Mouse (Mus musculus): ENCODE results near the gene Cdc37l1. TPM values are rescaled to one million over a fixed set of nuclear protein-coding genes. Genes with fewer than 3 reads are reported as not detected.

Gene Cdc37l1
- polyA plus RNA-seq, 1 experiment from 2014 or later, result 27.3 TPM

- 14% methylated on average over 18 of the region's 18 CpGs for WGBS
- peak overlapping the region; percentile 67 for H3K9ac ChIP-seq
Measured at GRCm38 (mm10) chr19:29063577-29064363, 73.6 kb downstream of the Cdc37l1 start.

GRCm38 (mm10) chr19:29064451-29065102 is 74.4 kb downstream of the Cdc37l1 start:
- peaks cover 30% of the 10 kb centered on the region for H3K4me1 ChIP-seq
- H3K27ac ChIP-seq (replicated peaks), result peak overlapping the region; percentile 62
- no peaks in the 10 kb centered on the region for H3K36me3 ChIP-seq
- H3K4me2 ChIP-seq, result peak overlapping the region; percentile 63
- peak overlapping the region; percentile 67 for H3K9ac ChIP-seq
- H3K27me3 ChIP-seq (replicated peaks), result no peaks in the 10 kb centered on the region
- H3K9me3 ChIP-seq, result no peaks in the 10 kb centered on the region
- WGBS, result 38% methylated on average over 9 of the region's 9 CpGs
- peak overlapping the region; percentile 23 for H3K4me3 ChIP-seq
- 0 out of 2 replicates have a peak, but pooled peaks have one; percentile 25 for ATAC-seq (ENCODE audit: extremely low read depth, insufficient number of reproducible peaks, low FRiP score, low TSS enrichment)

More at GRCm38 (mm10) chr19:29063577-29064363, 73.6 kb downstream of the Cdc37l1 start:
- Histone ChIP-seq H3K27me3 (replicated peaks) (no peaks in the 10 kb centered on the region), H3K4me2 (peak overlapping the region; percentile 63), H3K4me3 (peak overlapping the region; percentile 36), H3K27ac (replicated peaks) (peak overlapping the region; percentile 62), H3K4me1 (peaks cover 25% of the 10 kb centered on the region), H3K36me3 (no peaks in the 10 kb centered on the region), H3K9me3 (no peaks in the 10 kb centered on the region)
- peak; percentile 78; the same call in 1 of the 2 replicates for ATAC-seq (ENCODE audit: extremely low read depth, insufficient number of reproducible peaks, low FRiP score, low TSS enrichment)

GRCm38 (mm10) chr19:29066981-29067471 is 76.9 kb downstream of the Cdc37l1 start:
- Histone ChIP-seq H3K27me3 (replicated peaks) (no peaks in the 10 kb centered on the region), H3K9me3 (no peaks in the 10 kb centered on the region), H3K36me3 (no peaks in the 10 kb centered on the region), H3K4me2 (peak overlapping the region; percentile 67), H3K27ac (replicated peaks) (peak overlapping the region; percentile 89), H3K4me1 (peaks cover 30% of the 10 kb centered on the region), H3K4me3 (peak overlapping the region; percentile 52), H3K9ac (peak overlapping the region; percentile 79)
- peak; percentile 81 for ATAC-seq (ENCODE audit: extremely low read depth, insufficient number of reproducible peaks, low FRiP score, low TSS enrichment)
- 5% methylated on average over 11 of the region's 11 CpGs for WGBS

- no peak for ATAC-seq (ENCODE audit: extremely low read depth, insufficient number of reproducible peaks, low FRiP score, low TSS enrichment)
- 43% methylated on average over 5 of the region's 5 CpGs for WGBS
Measured at GRCm38 (mm10) chr19:29069195-29069594, 79.0 kb downstream of the Cdc37l1 start.

GRCm38 (mm10) chr19:29074802-29075201 is 84.7 kb downstream of the Cdc37l1 start:
- Histone ChIP-seq H3K4me1 (peaks cover 22% of the 10 kb centered on the region), H3K27ac (replicated peaks) (peak overlapping the region; percentile 80)
- 22% methylated on average over 6 of the region's 6 CpGs for WGBS

More at GRCm38 (mm10) chr19:29069195-29069594, 79.0 kb downstream of the Cdc37l1 start:
- no peak overlapping the region for H3K27ac ChIP-seq (replicated peaks)
- no peak overlapping the region for H3K4me3 ChIP-seq
- H3K27me3 ChIP-seq (replicated peaks), result no peaks in the 10 kb centered on the region
- H3K9me3 ChIP-seq, result no peaks in the 10 kb centered on the region
- H3K4me2 ChIP-seq, result peak overlapping the region; percentile 67
- H3K4me1 ChIP-seq, result peaks cover 36% of the 10 kb centered on the region
- no peaks in the 10 kb centered on the region for H3K36me3 ChIP-seq
- H3K9ac ChIP-seq, result no peak overlapping the region

More at GRCm38 (mm10) chr19:29074802-29075201, 84.7 kb downstream of the Cdc37l1 start:
- Histone ChIP-seq H3K4me2 (peak overlapping the region; percentile 37), H3K9ac (peak overlapping the region; percentile 8), H3K27me3 (replicated peaks) (0 out of 2 replicates have a peak, but pooled peaks cover 3% of the 10 kb centered on the region), H3K9me3 (no peaks in the 10 kb centered on the region), H3K4me3 (no peak overlapping the region), H3K36me3 (no peaks in the 10 kb centered on the region)
- ATAC-seq (ENCODE audit: extremely low read depth, insufficient number of reproducible peaks, low FRiP score, low TSS enrichment), result no peak

Other genes starting within 250 kb of the Cdc37l1 start
- gene Slc1a1, start 155.3 kb upstream of the Cdc37l1 start, polyA plus RNA-seq (2015; fragmentation: Nextera tagmentation; extraction: Ambion mirVana), result 1.5 and 1.8 TPM in 2 replicates
- 6.0 and 6.4 TPM in 2 replicates for gene Plpp6, start 26.4 kb upstream of the Cdc37l1 start, polyA plus RNA-seq (2015; fragmentation: Nextera tagmentation; extraction: Ambion mirVana)
- gene 4430402I18Rik, start 22.6 kb upstream of the Cdc37l1 start, polyA plus RNA-seq (2015; fragmentation: Nextera tagmentation; extraction: Ambion mirVana), result 5.3 and 6.8 TPM in 2 replicates
- 69.3 and 69.8 TPM in 2 replicates for gene Ak3, start 57.6 kb downstream of the Cdc37l1 start, polyA plus RNA-seq (2015; fragmentation: Nextera tagmentation; extraction: Ambion mirVana)
- 22.0 and 23.5 TPM in 2 replicates for gene Rcl1, start 111.0 kb downstream of the Cdc37l1 start, polyA plus RNA-seq (2015; fragmentation: Nextera tagmentation; extraction: Ambion mirVana)